Mouse (Mus musculus) ZHBTc4 (cell line): Measurements from ENCODE around the gene Xlr4a.
A peak's percentile ranks its signal among the peaks of the same experiment; 100 is the strongest.
"Not testable (repeated sequence)": the region's sequence is repeated elsewhere in the genome, so short reads cannot be mapped to it uniquely, and the experiment has no call there.

Source experiments
- DNase-seq: peaks from one replicate; pipeline ENCODE4 v3.0.0-alpha.2; 2011; ENCODE audit warnings: low read depth, low spot score

Gene Xlr4a

DNA sequence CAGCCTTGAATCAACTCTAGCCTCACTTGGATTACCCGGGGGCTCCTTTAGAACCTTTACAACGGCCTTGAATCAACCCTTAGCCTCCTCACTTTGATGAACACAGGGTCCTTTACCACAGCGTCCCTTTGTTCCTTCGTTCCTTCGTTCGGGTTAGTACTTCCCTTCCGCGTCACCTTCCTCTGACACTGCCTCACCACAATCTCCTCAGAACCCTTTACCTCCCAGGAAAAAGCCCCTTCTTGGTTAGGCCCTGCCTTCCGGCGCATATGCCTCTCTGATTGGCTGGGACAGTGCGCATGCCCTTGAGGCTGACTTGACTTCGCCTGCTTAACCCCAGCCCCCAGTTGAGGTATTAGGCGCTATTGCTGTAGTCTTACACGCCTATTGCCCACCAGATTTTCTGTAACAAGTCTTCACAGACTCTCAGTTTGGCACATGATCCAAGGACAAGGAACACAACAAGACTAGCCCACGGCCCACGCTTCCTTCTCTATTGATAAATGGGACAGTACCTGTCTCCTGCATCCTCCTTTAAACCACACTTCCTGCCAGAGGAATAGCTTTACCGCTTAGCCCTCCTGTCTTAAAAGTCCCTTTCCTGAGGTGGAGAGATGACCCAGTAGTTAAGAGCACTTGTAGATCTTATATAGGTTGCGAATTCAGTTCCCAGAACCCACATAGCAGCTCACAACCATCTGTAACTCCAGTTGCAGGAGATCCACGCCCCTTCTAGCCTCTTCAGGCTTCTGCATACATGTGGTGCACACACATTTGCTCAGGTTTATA, at the start of gene Xlr4a:
Xlr4a (minus strand) TSS at position 212 of the 789 bp plus-strand sequence.
- DNase-seq = not testable (repeated sequence)

DNA sequence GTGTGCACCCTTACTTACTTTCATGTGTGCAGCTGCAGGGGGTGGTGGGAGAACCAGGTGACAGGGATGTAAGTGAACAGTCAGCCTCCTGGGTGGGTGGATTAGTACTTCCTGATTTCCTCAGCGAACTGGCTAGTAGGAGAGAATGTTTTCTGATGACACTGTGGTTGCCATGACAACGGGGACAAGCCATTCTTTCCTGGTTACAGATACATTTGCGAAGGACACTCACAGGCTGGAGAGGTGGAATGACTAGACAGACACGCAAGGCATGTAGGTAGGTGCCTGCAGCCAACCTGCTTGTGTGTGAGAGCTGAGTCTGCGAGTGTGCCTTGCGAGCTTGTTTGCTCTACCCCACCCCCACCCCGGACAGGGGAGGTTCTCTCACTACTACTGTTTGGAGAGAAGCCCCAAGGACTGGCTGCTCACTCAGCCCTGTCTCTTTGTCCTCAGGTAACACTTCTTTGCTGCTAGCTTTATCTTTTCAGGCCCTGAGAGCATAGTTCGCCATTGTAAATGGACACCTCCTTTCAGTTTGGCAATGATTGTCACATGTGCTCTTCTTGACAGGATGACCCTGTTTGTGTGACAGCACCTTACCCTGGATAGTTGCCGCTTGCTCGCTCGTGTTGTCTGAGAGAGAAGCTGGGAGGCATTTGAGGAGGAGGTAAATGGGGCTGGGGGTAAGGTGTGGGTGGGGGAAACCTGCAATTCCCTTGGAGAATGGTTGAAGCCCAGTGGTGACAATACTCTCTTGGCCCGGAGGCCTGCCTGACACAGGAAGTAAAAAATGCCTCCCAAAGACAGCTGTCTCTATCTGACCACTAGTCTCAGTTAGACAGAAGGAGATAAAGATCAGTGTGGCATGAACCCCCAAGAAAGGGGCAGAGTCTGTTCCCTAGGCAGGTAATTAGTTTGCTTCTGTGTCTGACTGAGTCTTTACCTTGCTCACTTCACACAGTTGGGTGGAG, 40.9 kb upstream of the Xlr4a start:
- DNase-seq = not testable (repeated sequence)

DNA sequence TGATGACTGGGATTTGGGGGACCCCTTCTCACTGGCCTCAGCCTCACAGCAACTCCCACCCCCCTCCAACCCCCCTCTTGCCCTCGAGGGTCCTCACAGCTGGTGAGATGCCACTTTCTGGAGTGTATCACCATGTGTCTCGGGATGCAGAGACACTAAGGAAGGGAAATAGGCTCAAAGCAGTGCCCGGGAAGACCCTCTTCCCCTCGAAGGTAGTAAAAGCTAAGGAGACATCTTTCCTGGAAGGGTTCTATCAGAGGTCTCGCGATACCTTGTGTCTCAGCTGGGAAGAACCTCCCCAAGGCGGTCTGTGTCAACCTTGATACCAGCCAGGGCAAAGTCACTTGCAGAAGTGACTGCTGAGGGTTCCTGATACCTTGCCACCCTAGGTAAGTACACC, 34.5 kb upstream of the Xlr4a start, which contains the start of gene Gm14685:
Gm14685 (plus strand) TSS at position 301 of the 400 bp plus-strand sequence.
- not testable (repeated sequence) for DNase-seq

DNA sequence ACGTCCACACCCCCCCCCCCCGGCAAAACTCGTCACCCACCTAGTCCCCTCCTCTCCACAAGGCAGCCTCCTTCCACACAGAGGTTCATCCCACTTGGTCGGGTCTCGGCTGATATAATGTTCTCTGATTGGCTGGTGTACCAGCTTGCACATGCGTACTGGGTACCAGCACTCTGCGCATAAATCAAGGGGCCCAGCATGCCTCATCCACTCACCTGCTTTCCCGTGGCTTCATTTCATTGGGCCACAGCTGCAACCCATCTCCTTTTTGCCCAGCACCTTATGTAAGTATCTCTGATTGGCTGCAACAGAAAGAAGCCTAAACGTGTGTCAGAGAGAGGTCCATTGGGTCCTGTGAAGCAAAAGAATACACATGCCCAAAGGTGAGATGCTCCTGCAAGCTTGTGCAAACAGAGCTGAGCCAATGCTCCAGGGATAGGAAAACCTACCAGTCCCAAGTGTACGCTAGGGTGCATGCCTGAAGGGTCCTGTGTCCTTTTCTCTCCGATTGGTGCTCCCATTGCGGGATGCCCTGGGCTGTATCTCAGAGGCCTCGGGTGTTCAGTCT, 14.7 kb upstream of the Xlr4a start, which contains the start of gene Xlr3a:
Xlr3a (minus strand) TSS at position 155 of the 568 bp plus-strand sequence.
- DNase-seq = peak; percentile 21

DNA sequence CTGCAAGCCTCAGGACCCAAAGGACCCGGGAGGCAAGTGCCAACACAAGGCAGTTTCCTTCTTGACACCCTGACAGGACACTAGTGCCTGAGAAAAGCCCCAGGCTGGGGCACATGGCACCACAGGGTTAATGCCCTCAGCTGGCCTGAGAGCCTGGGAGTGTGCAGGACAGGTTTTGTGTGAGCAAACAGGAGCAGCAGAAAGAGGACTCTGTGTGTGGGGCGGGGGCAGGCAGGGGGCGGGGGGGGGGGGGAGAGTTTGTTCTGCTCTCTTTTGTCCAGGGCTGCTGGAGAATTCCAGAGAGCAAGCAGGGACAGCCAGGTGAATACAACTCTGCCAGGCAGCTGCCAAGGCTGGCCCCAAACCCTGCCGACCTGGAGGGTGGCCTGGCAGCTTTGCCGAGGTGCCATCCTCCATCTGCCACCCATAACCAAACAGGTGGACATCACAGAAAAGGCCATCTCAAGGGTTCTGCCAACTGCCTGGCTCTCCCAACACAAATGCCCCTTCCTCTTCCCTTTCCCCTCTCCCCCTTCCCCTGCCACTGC, 15.4 kb downstream of the Xlr4a start:
- not testable (repeated sequence) for DNase-seq

DNA sequence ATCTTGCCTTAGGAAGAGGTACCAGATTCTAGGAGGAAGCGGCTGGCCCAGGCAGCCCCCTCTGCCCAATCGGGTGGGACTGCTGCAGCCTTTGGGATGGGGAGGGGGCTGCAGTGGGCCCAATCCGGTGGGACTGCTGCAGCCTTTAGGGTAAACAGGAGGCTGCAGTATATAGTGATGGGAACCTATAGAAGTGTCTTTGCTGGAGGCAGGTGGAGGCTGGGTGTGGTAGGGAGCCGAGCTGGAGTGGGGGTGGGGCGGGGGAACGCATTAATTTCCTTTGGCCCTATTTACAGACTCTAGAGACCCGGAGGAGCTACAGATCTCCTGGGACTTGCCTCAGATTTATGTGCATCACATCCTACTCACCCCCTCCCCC, 17.9 kb downstream of the Xlr4a start, which contains the start of gene Pnma3:
Pnma3 (plus strand) TSS at position 373 of the 379 bp plus-strand sequence.
- DNase-seq = no peak

DNA sequence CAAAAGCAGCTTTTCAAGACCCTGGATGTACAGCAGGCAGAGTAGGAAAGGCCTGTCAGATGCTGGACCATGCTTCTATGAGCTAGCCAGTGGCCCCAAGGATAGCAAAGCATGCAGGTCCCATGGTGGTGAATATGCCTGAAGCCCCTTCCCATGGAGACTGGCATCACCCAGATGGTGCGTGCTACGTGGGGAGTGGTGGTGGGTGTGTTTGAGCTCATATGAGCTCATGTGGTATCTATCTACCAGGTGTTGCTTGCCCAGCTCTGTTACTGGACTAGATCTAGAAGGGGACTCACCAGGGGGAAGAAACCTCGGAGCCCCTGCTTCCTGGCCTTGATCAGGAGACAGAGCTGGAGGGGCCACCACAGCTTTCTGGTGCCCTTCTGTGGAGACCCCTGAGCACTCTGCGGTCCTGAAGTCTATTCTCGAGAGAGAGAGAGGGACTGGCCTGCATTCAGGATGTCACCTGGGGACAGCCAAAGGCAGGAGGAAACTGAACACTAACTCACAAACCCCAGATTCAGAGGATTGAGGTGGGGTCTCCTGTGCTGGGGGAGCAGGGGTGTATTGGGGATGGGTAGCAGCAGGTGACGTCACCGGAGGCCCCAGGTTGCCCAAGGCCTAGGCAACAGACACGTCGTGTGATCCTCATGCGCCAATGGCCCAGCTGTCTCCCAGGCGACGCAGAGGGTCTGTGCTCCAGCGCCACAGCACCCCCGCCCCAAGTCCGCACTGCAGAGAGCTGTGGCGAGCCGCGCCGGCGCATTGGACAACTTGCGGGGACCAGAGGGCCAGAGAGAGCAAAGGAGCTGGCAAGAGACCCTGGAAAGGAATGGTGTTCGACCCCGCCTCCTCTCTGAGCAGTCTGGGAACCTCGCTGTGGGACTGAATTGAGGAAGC, 18.5 kb downstream of the Xlr4a start:
- peak; percentile 11 for DNase-seq

DNA sequence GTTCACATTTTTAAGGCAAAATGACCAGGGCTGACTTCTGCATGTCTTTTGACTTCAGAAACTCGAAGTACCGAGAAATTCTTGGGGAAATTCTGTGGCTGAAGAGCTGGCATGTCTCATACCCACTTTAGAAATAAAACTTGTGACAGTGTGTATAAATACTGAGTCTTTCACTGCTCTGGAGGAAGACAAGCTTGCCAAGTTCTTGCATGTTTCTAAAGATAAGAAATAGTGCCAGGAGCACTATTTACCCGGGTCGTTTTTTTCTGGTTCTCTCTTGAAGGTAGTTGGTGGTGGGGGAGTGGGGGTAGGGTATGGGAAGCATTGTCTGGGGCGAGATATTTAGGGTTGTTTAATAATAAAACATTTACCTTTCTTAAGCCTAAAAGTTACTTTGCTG, 20.0 kb downstream of the Xlr4a start:
- no peak for DNase-seq

DNA sequence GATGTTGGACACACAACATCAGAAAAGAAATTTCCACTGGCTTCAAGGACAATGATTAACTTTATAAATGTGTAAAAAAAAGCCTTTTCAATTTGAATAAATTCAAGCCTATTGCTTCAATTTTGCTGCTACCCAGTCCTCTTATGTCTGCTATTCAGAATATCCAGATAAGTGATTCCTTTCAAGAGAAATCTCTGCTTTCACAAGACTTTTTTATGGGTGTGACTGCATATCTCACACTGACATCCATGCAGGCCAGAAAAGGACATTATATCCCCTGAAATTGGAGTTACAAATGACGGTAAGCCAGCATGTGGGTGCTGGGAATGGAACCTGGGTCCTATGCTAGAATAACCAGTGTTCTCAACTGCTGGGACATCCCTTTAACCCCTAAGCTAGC, 20.8 kb downstream of the Xlr4a start:
- no peak for DNase-seq

DNA sequence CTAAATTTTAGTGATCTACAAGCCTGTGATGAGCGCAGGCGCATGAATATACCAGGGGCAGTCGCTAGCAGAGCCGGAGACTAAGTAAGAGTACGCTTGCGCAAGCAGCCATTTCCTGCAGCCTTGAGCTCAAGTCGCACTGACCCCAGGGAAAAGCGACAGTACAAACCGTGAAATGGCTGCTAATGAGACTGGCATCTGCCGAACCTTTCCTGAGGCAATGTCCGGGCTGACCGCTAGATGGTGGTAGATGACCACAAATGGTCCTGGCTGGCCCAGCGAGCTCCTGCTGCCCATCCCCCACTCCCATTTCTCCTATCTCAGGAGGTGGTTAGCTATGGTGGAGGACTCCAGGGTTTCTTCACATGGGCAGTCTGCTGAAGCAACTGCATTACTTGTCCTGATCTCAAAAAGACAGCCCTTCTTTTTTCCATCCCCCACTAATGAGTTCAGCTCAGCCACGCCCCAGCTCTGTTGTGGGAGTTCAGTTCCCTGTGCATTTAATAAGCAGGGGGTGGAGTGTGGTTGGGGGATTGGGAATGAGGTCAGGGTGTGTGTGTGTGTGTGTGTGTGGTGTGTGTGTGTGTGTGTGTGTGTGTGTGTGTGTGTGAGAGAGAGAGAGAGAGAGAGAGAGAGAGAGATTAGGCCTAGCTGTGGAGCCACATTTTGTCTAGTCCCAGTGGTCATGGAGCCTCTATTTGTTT, 28.3 kb downstream of the Xlr4a start:
- DNase-seq = peak; percentile 90

DNA sequence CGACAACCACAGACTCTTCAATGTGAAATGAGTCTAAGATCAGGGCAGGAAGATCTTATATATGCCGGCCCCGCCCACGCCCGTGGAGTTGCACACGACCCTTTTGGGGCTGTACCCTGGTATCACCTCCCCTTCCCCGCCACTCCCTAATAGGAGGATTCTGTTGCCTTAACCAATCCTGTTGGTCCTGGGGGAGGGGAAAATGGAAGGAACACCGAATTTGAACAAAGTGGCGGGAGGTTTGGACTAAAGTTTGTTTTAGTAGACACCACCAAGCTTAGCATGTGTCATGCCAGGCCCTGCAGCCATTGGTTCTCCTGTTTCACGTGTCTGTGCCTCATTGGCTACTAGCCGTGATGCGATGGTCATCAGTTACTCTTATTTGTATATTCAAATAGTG, 42.6 kb downstream of the Xlr4a start:
- DNase-seq = peak; percentile 81

DNA sequence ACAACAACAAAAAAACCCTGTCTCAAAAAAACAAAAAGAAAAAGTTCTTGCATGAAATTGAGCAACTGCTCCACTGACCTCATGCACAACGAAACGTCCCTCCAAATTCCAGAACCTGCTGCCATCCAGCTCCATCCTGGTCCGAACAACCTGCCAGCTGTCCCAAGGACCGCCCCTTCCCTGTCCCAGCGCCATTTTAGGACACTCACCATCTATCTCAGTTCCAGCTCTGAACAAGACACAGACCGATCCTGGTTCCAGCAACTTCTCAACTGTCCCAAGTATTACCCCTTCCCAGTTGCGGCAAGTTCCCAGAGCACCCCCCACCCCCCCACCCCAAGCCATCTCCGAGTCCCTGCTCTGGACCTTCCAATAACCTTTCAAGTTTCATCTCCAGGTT, 43.4 kb downstream of the Xlr4a start:
- DNase-seq = peak; percentile 36

DNA sequence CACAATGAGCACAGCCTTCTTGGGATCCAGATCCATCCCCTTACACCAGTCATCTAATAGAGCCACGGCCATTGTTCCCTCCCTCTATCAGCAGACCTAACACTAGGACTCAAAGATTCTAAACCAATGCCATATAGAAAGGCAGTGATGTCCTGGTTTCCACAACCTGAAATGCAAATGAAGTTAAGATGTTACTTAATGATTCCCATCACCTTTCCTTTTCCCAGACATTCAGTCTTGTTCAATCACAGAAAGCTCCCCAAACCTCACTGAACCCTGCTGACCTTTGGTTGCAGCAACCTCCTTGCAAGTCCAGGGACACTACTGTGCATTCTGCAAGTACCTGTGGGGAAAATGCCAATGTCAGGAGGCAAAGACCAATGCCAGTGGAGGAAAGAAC, 45.3 kb downstream of the Xlr4a start, which contains the start of gene Pnma5:
Pnma5 (minus strand) TSS at position 101 of the 400 bp plus-strand sequence.
- DNase-seq = no peak
